Mouse (Mus musculus) bone marrow macrophage, adult 2 months (primary cell): ENCODE measurements around the gene Sfpq. TPM values are rescaled to one million over a fixed set of nuclear protein-coding genes. Genes with fewer than 3 reads are reported as not detected.
"Not testable (repeated sequence)": the region's sequence is repeated elsewhere in the genome, so short reads cannot be mapped to it uniquely, and the experiment has no call there.

Experiments
- H3K27ac ChIP-seq: 2 replicates; pipeline ENCODE4 v1.5.1; 2012; ENCODE audit warnings: low read depth, low read length; ENCODE audit not compliant: insufficient read depth
- H3K4me1 ChIP-seq: 2 replicates; pipeline ENCODE4 v1.6.1; 2012; ENCODE audit warnings: low read length; ENCODE audit not compliant: control insufficient read depth, insufficient read depth
- H3K4me3 ChIP-seq: 2 replicates; pipeline ENCODE4 v1.5.1; 2012; ENCODE audit warnings: mild to moderate bottlenecking, low read length, moderate library complexity; ENCODE audit not compliant: insufficient read depth
- CTCF ChIP-seq: IDR thresholded peaks from 2 replicates; pipeline ENCODE4 v1.5.1; 2012; ENCODE audit warnings: low read depth, mild to moderate bottlenecking, low read length, moderate library complexity
- POLR2A ChIP-seq: IDR thresholded peaks from 2 replicates; pipeline ENCODE4 v1.6.1; 2012; ENCODE audit warnings: mild to moderate bottlenecking, low read depth, low read length, borderline replicate concordance
- polyA plus RNA-seq: library from polyadenylated mRNA; stranded (reverse); fragments of >200 nt; gene quantifications from 2 replicates; pipeline ENCODE4 v1.2.4, GENCODE M21; 2012; ENCODE audit not compliant: missing spikeins, insufficient read depth, insufficient read length

Gene Sfpq
- polyA plus RNA-seq = 229 and 243 TPM in 2 replicates

DNA sequence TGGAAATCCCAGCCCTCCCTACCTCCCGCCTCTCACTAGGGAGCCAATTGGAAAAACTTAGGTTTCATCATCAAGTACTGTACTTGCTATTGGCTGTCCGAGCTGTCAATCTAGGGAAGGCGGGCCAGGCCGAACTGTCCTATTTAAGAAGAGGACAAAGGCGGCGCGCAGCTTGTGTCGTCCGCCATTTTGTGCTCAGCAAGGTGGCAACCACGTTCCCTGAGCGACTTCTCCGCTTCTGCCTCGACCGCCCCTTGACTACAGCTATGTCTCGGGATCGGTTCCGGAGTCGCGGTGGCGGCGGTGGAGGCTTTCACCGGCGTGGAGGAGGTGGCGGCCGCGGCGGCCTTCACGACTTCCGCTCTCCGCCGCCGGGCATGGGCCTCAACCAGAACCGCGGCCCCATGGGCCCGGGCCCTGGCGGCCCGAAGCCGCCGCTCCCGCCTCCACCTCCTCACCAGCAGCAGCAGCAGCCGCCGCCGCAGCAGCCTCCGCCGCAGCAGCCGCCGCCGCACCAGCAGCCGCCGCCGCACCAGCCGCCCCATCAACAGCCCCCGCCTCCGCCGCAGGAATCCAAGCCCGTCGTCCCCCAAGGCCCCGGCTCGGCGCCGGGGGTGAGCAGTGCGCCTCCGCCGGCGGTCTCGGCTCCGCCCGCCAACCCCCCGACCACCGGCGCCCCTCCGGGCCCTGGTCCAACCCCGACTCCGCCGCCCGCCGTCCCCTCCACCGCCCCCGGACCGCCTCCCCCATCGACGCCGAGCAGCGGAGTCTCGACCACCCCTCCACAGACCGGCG lies at the start of gene Sfpq:
Gene Sfpq (plus strand): TSS at position 174 of the 795 bp plus-strand sequence.
- Histone ChIP-seq H3K4me3 (peak within 1 kb of the TSS; percentile 98), H3K27ac (peak within 1 kb of the TSS; percentile 97), H3K4me1 (peaks cover 4% of the 10 kb centered on the region)
- TF ChIP-seq POLR2A (peak; percentile 81), CTCF (no peak)

DNA sequence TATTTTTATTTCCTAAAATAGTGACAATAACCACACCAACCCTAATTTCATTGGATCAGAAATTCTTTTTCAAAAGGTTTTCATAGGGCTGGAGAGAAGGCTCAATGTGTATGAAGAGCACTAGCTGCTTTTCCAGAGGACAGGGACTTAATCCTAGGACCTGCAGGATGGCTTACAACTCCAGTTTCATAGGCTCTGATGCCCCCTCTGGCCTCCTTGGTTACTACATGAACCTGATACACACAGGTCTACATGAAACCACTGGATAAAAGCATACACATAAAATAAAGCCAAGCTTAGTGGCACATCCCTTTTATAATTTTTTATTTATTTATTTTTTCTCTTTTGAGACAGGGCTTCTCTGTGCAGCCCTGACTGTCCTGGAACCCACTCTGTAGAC lies 43.7 kb upstream of the Sfpq start:
- TF ChIP-seq POLR2A (no peak), CTCF (no peak)
- no peaks in the 10 kb centered on the region for H3K4me1 ChIP-seq
- no peak overlapping the region for H3K27ac ChIP-seq
- no peak overlapping the region for H3K4me3 ChIP-seq

DNA sequence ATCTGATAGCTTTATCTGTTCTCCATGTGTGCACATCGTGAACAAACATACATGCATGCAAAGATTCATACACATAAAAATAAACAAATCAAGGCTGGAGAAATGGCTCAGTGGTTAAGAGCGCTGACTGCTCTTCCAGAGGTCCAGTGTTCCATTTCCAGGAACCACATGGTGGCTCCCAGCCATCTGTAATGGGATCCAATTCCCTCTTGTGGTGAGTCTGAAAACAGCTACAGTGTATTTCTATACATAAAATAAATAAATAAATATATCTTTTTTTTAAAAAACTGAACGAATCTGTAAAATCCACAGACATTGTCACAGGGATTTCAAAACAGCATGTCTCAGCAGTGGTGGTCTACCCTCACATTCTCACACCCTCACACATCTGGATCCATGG lies 42.4 kb upstream of the Sfpq start:
- H3K4me3 ChIP-seq = no peak overlapping the region
- TF ChIP-seq CTCF (no peak), POLR2A (no peak)
- H3K4me1 ChIP-seq = no peaks in the 10 kb centered on the region
- no peak overlapping the region for H3K27ac ChIP-seq

DNA sequence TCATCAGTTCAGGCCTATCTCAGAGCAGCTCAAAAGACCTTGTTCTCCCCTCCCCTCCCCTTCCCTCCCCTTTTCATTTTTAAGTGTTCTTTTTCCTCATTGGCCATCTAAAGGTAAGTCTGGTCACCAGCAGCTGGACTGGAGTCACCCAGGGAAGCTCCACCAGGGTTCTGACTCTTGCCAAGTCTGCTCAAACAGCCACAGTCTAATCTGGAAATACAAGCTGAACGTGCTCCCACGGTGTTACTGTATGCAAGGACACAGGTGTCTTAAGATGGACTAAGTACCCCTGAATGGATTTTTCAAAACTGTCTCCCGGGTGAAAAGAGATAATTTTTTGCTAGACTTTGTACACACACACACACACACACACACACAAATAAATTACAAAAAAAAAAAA lies 37.8 kb upstream of the Sfpq start:
- Histone ChIP-seq H3K4me3 (no peak overlapping the region), H3K27ac (no peak overlapping the region), H3K4me1 (no peaks in the 10 kb centered on the region)
- TF ChIP-seq POLR2A = no peak
- TF ChIP-seq CTCF = no peak

DNA sequence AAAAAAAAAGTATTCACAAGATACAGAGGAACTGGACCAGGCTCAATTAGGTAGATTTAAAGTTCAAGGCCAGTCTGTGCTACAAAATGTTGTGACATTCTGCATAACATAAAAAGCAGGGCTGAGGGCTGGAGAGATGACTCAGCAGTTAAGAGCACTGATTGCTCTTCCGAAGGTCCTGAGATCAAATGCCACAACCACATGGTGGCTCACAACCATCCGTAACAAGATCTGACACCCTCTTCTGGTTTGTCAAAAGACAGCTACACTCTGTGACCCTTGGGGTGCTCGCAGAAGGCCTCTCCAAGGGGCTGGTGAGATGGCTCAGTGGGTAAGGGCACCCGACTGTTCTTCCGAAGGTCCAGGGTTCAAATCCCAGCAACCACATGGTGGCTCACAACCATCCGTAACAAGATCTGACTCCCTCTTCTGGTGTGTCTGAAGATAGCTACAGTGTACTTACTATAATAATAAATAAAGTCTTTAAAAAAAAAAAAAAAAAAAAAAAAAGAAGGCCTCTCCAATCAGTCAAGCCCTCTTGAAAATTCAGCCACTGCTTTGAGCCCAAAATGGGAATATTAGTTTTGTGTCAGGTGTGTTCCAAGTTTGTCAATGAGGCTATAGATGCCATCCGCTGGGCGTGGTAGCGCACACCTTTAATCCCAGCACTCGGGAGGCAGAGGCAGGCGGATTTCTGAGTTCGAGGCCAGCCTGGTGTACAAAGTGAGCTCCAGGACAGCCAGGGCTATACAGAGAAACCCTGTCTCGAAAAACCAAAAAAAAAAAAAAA lies 37.2 kb upstream of the Sfpq start:
- not testable (repeated sequence) for H3K4me1 ChIP-seq, H3K27ac ChIP-seq, H3K4me3 ChIP-seq

DNA sequence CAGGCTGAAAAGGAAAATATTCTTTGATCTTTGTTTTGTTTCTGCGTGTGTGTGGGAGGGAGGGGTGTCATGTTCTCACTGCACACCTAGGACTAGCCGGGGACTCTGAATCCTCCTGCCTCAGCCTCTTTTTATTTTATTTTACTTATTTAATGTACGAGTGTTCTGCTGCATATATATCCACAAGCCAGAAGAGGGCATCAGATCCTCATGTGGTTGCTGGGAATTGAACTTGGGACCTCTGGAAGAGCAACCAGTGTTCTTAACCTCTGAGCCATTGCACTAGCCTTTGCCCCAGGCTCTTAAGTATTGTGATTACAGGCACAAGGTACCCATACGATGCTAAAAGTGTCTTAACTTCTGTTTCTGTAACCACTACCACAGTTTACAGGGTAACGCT lies 34.4 kb upstream of the Sfpq start:
- TF ChIP-seq CTCF (no peak), POLR2A (no peak)
- Histone ChIP-seq H3K27ac (no peak overlapping the region), H3K4me1 (no peaks in the 10 kb centered on the region), H3K4me3 (no peak overlapping the region)

DNA sequence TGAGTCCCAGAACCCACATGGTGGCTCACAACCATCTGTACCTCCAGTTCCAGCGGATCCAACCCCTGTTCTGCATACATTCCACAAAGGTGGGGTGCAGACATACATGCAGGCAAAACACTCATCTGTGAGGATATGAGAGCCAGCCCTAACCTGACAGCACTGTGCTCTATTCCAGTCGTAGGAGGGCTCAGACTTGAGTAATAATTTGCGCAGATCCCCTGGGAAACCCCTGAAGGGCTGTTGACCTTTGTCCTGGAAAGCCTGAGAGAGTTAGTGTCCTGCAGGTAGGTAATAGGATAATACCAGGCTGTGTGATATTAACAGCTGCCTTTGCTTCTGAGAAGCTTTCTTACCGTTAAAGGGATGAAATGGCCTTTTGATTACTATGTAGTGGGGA lies 32.6 kb upstream of the Sfpq start:
- no peak overlapping the region for H3K4me3 ChIP-seq
- H3K27ac ChIP-seq = no peak overlapping the region
- TF ChIP-seq CTCF = no peak
- TF ChIP-seq POLR2A = no peak

DNA sequence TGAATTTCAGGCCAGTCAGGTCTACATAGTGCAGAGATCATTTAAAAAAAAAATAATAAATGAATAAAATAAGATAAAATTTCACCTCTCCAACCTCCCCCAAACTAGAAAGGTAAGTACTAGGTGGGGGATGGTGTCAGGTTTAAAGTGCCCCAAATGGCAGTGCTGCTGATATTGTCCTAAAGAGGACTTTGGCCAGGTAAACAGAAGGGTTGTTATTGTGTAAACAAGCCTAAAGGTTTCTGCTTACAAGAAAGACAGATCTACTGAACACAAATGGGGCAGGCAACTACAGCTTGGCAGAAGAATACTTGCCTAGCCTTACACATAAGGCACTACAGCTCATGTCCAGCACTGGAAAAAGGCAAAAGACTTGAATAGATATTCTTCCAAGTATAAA lies 30.6 kb upstream of the Sfpq start:
- Histone ChIP-seq H3K4me3 (no peak overlapping the region), H3K27ac (no peak overlapping the region), H3K4me1 (0 out of 2 replicates have a peak, but pooled peaks cover 2% of the 10 kb centered on the region)
- TF ChIP-seq POLR2A (no peak), CTCF (no peak)

More for the DNA sequence above, 32.6 kb upstream of the Sfpq start:
- H3K4me1 ChIP-seq = no peaks in the 10 kb centered on the region

DNA sequence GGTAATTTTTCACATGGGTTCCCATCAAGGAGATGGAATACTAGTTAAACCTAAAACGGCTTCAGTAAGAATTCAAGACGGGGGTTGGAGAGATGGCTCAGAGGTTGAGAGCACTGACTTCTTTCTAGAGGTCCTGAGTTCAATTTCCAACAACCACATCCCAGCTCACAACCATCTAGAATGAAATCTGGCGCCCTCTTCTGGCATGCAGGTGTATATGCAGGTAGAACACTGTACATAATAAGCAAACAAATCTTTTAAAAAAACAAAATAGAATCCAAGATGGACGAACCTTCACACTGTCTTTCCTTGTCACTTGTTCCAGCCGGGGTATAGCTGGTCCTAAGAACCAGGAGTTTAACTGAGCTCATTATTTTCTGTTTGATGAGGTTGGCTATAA lies 28.8 kb upstream of the Sfpq start:
- TF ChIP-seq POLR2A (no peak), CTCF (no peak)
- Histone ChIP-seq H3K4me1 (0 out of 2 replicates have a peak, but pooled peaks cover 2% of the 10 kb centered on the region), H3K4me3 (no peak overlapping the region), H3K27ac (no peak overlapping the region)

DNA sequence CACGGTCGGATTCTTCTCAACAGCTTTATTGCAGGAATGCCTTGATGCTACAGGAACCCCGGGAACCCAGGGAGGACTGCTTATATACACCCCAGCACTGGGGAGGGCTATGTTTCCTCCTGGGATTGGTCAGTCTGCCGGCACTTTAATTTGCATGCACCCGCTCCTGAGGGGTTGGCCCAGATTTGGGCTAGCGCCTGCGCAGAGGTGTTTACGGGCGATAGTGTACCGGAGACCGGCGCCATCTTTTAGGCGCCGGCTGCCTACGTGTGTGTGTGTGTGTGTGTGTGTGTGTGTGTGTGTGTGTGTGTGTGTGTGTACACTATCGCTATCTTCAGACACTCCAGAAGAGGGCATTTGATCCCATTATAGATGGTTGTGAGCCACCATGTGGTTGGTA lies 21.8 kb upstream of the Sfpq start:
- H3K4me1 ChIP-seq, H3K27ac ChIP-seq, H3K4me3 ChIP-seq: not testable (repeated sequence)
